Mouse (Mus musculus) forelimb bud, embryonic 11.5 days (tissue): Measurements from ENCODE around the gene Hbs1l.
A peak's percentile ranks its signal among the peaks of the same experiment; 100 is the strongest.

Experiments used
- DNase-seq: peaks from one replicate; pipeline ENCODE4 v3.0.0-alpha.2; 2012; ENCODE audit warnings: low read depth, low spot score

The Hbs1l gene

GRCm38 (mm10) chr10:21295759-21296621 lies at the start of gene Hbs1l:
Hbs1l (plus strand) TSS chr10:21295979.
- DNase-seq, result peak; percentile 96

GRCm38 (mm10) chr10:21248556-21248955 lies 47.2 kb upstream of the Hbs1l start:
- no peak for DNase-seq

- no peak for DNase-seq
Measured at GRCm38 (mm10) chr10:21251881-21252534, 43.8 kb upstream of the Hbs1l start.

DNA sequence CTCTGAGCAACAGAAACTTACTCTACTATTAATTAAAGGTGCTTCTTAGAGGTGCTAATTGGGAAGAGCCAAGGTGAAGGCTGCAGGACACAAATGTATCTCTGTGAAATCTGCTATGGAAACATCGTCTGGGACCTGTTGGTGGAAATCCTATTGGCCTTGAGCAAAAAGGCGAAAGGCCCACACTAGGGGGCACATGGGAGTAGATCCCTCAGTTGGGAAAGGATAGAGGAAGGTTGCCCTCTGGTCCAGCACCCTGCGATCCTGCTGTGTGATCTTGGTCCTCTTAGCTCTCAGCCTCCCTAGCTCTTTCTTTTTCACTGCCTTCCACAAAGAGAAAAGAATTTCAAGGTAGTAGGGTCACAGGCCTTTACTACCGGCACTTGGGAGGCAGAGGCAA lies 43.0 kb upstream of the Hbs1l start:
- no peak for DNase-seq

DNA sequence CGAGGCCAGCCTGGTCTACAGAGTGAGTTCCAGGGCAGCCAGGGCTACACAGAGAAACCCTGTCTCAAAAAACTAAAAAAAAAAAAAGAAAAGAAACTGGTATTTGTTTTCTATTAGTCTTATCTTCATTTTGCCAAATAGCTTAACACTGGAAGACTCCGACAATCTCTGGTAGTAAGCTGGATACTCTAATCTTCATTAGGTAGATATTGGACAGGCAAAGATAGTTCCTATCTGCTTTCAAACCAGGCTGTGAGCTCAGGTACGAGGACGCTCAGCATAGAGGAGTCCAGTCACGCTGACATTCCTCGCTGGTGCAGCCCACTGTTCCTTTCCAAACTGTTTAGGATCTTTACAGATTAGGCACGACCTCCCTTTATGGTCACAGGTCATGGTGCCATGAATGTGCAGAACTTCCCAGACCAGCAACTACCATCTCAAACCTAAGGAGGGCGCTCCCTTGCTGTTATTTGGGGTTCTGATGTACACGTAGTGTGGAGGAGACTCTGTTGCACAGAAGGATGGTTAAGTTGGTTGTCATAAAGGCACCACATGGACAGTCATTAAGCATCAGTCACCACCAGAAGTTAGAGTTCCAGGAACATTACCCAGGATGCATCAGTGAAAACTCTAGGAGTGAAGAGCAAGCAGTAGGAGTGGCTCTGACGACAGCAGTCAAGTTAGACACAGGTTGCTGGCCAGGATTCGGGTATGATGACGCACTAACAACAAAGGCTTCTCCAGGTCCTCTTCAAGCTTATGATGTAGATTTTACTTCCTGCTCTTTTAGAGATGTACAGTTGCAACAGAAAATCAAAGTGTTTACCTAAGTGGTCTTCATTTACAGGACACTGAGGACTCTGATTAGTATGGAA lies 41.3 kb upstream of the Hbs1l start:
- no peak for DNase-seq

DNA sequence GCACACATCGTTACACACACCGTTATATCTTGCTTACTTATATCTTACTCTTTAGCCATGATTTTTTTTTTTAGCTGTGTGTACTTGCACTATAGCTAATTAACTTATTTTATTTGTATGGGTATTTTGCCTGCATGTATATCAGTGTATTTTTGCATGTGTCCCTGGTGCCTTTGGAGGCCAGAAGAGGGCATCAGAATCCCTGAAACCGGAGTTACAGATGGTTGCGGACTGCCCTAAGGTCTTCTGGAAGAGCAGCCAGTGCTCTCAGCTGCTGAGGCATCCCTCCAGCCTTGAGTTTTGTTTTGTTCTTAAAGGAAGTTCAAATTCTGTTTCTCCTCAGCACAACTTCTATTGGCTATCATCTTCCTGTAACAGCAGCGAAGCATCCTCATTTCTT lies 38.5 kb upstream of the Hbs1l start:
- DNase-seq, result no peak

GRCm38 (mm10) chr10:21259649-21260048 lies 36.1 kb upstream of the Hbs1l start:
- DNase-seq, result no peak

GRCm38 (mm10) chr10:21265188-21265587 lies 30.6 kb upstream of the Hbs1l start:
- DNase-seq, result no peak

- no peak for DNase-seq
Measured at GRCm38 (mm10) chr10:21267452-21267851, 28.3 kb upstream of the Hbs1l start.

- DNase-seq, result no peak
Measured at GRCm38 (mm10) chr10:21268786-21269410, 26.9 kb upstream of the Hbs1l start.

GRCm38 (mm10) chr10:21269920-21270319 lies 25.9 kb upstream of the Hbs1l start:
- no peak for DNase-seq

DNA sequence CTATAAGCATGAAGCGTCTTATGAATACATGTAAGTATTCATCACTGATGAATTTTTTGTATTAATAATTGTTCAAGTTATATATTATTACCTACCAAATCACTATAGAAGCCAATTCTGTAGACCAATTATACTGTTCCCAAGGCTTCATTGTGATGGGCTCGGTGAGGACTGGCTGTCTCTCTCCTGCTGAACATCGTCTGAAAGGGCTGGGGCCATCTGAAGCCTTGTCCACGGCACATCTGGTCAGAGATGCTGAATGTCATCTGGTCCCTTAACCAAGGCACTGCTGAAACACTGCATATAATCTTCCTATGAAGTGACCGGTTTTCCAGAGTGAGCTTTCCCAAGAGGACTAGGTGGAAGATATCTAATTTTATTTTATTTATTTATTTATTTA lies 24.9 kb upstream of the Hbs1l start:
- DNase-seq, result no peak

- DNase-seq, result no peak
Measured at GRCm38 (mm10) chr10:21271310-21271709, 24.5 kb upstream of the Hbs1l start.

GRCm38 (mm10) chr10:21271785-21272184 lies 24.0 kb upstream of the Hbs1l start:
- DNase-seq, result no peak

DNA sequence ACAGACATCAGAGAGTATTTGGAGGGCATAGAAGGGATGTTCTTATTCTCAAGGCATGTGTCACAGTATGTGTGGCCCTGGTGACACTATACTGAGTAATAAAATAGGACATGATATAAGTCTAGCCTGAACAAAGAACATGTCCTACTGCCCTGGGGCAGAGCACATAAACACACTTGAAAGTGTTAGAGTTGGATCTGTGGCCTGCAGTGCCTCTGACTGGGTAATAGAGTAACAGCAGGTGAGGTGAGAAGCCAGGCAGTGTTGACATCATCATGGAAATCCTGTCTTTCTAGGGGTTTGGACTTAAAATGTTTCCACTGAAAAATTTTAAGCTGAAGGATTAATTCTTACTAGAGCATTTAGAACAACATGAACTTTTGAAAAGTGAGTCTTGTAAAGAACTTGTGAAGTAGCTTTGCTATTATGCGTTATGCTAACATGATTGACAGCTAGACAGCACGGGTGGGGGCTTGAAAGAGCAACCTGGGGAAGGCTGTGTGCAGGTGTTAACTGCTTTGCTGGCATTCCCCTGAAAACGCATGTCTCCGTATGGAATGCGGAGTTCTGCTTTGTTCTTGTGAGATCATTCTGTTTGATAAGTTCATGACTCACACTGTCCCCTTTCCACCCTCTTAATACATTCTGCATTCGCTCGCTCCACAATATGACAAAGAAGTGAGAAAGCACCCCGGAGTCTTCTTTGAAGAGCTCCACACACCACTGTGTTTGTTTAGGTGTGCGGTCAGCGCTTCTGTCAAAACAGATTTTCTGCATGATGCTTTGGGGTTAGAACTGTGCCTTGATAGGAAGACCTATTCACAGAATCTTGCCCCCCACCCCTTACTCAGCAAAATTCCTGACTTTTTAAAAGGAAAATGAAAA lies 8.3 kb upstream of the Hbs1l start:
- no peak for DNase-seq

DNA sequence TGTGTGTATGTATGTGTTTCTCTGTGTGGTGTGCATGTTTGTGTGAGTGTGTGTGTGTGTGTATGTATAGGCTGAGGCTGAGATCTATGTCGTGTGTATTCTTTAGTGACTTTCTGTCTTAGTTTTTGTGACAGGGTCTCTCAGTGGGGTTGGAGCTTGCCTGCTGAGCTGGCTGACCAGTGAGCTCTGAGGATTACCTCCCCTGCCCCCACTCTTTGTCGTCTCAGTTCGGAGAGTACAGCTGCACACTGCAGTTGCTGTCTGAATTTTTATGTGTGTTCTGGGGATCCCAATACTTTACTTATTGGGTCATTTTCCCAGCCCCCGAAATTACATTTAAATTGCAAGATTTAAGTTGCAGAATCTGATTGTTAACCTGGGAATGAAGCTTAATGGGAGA lies 4.6 kb upstream of the Hbs1l start:
- no peak for DNase-seq

GRCm38 (mm10) chr10:21294217-21294616 lies 1.6 kb upstream of the Hbs1l start:
- no peak for DNase-seq

DNA sequence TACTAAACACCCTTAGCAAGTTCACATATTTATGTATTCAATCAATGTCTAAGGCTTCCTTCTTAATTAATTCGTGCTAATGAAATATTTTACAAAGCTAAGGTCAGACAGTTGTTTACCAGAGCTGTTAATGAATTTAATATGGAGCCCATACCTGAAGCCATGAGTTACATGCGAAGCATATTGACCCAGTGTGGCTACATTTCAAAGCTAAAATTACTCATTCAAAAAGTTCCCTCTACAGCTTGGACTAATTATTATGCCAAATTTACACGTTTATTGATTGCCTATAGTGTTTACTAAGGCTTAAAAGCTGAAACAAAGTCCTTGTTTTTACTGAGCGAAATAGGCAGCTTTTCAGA lies 401 bp upstream of the Hbs1l start:
- DNase-seq, result no peak

- no peak for DNase-seq
Measured at GRCm38 (mm10) chr10:21298972-21299371, 3.2 kb downstream of the Hbs1l start.

DNA sequence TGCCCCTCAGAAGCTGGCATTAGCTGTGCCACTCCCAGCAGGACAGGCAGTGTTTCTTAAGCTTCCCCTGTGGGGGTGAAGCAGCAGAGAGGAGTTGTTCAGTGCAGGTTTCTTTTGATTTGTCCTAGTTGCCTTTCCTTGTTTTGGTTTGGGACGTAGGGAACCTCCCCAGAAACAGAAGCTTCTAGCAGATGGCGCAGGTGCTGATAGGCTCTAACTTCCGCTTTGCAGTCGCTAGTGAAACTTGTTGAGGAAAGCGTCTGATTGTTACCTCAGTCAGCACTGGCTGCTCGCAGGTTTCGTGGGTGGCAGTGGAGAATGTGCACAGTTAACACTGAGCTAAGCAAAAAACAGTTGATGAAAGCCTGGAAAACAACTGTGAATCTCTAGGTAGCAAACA lies 6.0 kb downstream of the Hbs1l start:
- no peak for DNase-seq
